Mouse (Mus musculus): ENCODE data around the gene Zfp335.

Zfp335 gene

GRCm38 (mm10) chr2:164911086-164912048, at the start of gene Zfp335:
TSS of gene Zfp335 (minus strand) at chr2:164911757.
- DNase-seq, result peak; percentile 92

GRCm38 (mm10) chr2:164960716-164961441, 49.3 kb upstream of the Zfp335 start, which contains the start of gene Slc12a5:
TSS of gene Slc12a5 (plus strand) at chr2:164960802.
- DNase-seq, result peak; percentile 38

- no peak for DNase-seq
These were observed 46.2 kb upstream of the Zfp335 start for GRCm38 (mm10) chr2:164957548-164958315.

- DNase-seq, result no peak
These were observed 44.6 kb upstream of the Zfp335 start for GRCm38 (mm10) chr2:164956195-164956594.

DNA sequence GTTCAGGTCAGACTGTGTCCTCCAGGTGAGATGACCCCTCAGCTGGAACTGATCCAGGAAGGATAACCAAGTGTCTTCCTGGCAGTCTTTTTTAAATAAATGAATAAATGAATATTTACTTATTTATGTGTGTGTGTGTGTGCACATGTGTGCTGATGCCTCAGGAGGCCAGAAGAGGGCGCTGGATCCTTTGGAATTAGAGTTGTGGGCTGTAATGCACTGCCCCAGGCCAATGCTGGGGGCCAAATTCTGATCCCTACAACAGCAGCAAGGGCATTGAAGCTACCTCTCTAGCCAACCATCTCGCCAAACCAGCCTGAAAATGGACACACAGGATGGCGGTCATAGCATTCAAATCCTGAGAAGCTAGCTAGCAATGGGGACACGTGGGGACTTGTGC, 44.2 kb upstream of the Zfp335 start:
- no peak for DNase-seq

DNA sequence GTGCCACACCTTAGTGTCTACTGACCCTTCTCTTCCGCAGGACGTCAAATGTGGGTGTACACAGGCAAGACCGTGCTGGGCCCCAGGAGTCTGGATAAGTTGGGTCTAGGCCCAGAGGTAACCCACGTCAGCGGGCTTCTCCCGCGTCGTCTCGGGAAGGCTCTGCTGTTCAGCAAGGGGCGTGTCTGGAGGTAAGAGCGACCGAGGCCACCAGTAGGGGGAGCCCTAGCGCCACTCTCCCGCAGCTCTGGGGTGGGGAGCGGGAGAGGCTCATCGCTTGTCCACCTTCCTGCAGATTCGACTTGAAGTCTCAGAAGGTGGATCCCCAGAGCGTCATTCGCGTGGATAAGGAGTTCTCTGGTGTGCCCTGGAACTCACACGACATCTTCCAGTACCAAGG, 41.7 kb upstream of the Zfp335 start:
- peak; percentile 40 for DNase-seq

GRCm38 (mm10) chr2:164952448-164952847, 40.9 kb upstream of the Zfp335 start:
- DNase-seq, result no peak

GRCm38 (mm10) chr2:164951745-164952144, 40.2 kb upstream of the Zfp335 start:
- no peak for DNase-seq

- no peak for DNase-seq
These were observed 38.9 kb upstream of the Zfp335 start for GRCm38 (mm10) chr2:164950501-164950900.

DNA sequence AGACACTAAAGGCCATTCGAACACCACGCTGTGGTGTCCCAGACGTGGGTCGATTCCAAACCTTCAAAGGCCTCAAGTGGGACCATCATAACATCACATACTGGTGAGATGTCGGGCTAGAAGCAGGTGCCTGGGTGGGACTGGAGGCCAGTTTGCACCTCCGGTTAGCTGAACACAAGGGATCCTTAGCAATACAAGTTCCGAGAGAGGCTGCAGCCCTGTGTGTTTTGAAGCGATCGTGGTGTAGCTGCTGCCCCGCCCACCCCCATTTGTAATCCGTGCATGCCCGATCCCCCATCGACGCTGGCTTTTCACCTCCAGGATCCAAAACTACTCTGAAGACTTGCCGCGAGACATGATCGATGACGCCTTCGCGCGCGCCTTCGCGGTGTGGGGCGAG, 37.4 kb upstream of the Zfp335 start:
- no peak for DNase-seq

DNA sequence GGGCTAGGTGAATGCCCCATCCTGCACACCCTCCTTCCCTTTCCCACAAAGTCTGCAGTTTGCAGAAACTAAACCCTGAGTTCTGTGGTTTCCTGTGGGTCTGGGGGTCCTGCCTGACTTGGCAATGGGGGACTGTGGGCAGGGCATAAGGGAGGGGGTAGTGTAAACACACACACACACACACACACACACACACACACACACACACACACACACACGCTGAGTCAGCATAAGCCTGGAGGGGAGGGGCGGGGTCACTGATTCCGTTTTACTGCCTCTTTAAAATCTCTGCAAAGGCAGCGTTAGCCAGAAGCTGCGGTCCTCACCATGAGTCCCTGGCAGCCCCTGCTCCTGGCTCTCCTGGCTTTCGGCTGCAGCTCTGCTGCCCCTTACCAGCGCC, 36.4 kb upstream of the Zfp335 start:
- DNase-seq, result no peak

DNA sequence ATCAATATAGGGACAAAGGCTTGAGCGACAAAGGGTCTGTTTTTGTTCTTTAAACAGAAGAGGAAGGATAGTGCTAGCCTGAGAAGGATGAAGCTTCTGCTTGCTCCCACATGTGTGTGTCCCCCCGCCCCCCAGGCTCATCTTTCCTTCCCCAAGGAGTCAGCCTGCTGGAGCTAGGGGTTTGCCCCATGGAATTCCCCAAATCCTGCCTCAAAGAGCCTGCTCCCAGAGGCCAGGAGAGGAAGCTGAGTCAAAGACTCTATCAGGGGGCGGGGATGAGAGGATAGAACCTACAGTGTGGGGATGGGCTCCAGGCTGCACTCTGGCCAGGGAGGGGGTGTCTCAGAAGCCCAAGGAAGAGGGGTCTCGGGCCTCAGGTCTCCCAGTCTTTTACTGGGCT, 35.9 kb upstream of the Zfp335 start:
- no peak for DNase-seq

DNA sequence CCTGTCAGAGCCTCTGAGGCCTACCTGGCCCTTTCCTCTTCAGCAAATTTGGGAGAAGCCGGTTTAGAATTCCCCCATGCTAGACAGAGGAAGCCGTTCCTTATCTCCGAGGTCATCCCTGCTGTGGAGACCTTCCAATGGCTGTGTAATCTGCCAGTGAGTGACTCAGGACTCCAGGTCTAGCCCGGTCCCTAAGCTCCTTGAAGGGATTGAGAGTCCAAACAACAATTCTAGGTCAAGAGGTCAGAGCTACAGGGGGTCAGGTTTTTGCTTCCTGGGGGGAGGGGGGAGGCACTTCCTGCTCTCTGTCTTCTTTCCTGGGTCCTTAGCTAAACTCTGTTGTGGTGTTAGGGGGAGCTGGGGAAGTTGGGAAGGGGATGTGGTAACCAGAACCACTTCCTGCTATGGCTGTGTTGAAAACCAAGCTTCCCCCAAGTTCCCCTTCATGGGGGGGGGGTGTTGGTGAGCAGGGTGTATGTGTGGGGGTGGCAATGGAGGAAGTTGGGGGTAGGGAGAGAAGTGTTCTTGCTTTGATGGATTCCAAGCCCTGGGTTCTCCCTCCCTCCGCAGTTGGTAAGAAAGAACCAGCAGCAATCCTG, 31.2 kb upstream of the Zfp335 start:
- no peak for DNase-seq

GRCm38 (mm10) chr2:164940140-164940830, 28.7 kb upstream of the Zfp335 start, which contains the start of gene Mmp9:
TSS of gene Mmp9 (plus strand) at chr2:164940780.
- DNase-seq, result no peak

- DNase-seq, result no peak
These were observed 27.5 kb upstream of the Zfp335 start for GRCm38 (mm10) chr2:164939106-164939505.

GRCm38 (mm10) chr2:164938146-164939091, 26.9 kb upstream of the Zfp335 start:
- peak; percentile 61 for DNase-seq

- DNase-seq, result no peak
These were observed 24.4 kb upstream of the Zfp335 start for GRCm38 (mm10) chr2:164935991-164936390.

DNA sequence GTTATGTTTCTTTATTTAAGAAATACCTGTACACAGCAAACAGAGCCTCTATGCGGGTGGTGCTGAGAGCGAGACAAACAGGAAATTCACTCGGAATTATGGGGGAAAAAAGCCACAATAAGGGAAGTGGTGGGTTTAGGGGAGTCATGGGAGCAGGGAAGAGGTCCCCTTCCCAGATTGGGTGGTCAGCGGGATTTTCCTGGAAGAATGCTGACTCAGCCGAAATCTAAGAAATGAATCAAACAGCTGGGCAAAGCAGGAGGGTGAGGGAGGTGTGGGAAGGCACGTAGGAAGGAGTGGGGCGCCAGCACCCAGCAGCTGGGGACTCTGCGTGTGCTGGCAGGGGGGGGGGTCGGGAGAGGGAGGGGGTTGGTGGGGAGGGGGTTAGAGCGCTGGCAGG, 22.0 kb upstream of the Zfp335 start:
- no peak for DNase-seq

GRCm38 (mm10) chr2:164930706-164931581, 19.4 kb upstream of the Zfp335 start:
- DNase-seq, result no peak
